Mouse (Mus musculus) bone marrow, adult 2 months (tissue): Measurements from ENCODE around the gene Rtn4rl1. TPM values are rescaled to one million over a fixed set of nuclear protein-coding genes. Genes with fewer than 3 reads are reported as not detected.

Experiments used
- H3K27ac ChIP-seq: fragments of 200-500 bp; 2 replicates; pipeline ENCODE4 v1.5.1; 2012; ENCODE audit warnings: low read depth, mild to moderate bottlenecking, control low read depth, inconsistent platforms, low read length; ENCODE audit not compliant: control insufficient read depth, poor library complexity, insufficient read depth
- H3K4me1 ChIP-seq: fragments of 200-500 bp; 2 replicates; pipeline ENCODE4 v1.6.1; 2011; ENCODE audit warnings: low read length; ENCODE audit not compliant: control insufficient read depth, insufficient read depth
- H3K4me3 ChIP-seq: fragments of 200-500 bp; replicated peaks from 2 replicates; pipeline ENCODE3; 2011; ENCODE audit warnings: mild to moderate bottlenecking, low read depth, low read length, control low read depth; ENCODE audit not compliant: control insufficient read depth
- CTCF ChIP-seq: fragments of 200-500 bp; IDR thresholded peaks from 2 replicates; pipeline ENCODE4 v1.5.1; 2011; ENCODE audit warnings: low read length, control low read depth; ENCODE audit not compliant: control insufficient read depth, insufficient read depth
- POLR2A ChIP-seq: fragments of 200-500 bp; IDR thresholded peaks from 2 replicates; pipeline ENCODE4 v1.6.1; 2011; ENCODE audit warnings: low read depth, mild to moderate bottlenecking, control low read depth, low read length, borderline replicate concordance; ENCODE audit not compliant: control insufficient read depth
- WGBS: fragments of 180-500 bp; shearing (Covaris S2); methylation state at CpG from one replicate; pipeline ENCODE4 v1.1.7; 2018; 5-methylcytosine and 5-hydroxymethylcytosine counted together
- polyA plus RNA-seq: library from polyadenylated mRNA; stranded (reverse); fragments of >200 nt; gene quantifications from 2 replicates; pipeline ENCODE4 v1.2.4, GENCODE M21; 2011; ENCODE audit warnings: low replicate concordance; ENCODE audit not compliant: missing spikeins, insufficient read depth, insufficient read length

Gene Rtn4rl1
- polyA plus RNA-seq, 1 experiment, result 0.85 TPM

DNA sequence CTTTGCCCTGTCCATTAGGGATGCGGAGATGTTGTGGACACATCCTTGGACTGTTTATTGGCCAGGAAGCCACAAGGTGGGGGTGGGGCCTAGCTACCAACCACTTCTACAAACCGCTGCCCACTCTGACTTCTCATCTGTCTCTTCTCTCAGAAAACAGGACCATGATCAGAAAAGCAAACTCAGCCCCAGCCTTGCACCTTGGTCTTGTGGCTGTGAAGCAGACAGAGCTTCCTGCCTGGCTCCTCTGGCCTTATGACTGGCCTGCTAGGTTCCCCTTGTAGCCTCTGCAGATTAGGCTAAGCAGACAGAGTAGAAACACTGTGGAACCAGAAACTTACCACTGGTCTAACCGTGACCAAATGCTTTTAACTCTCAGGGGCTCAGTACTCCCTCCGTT is 15.8 kb downstream of the Rtn4rl1 start:
- 25% methylated on average over 4 of the region's 4 CpGs for WGBS
- TF ChIP-seq POLR2A (no peak), CTCF (no peak)
- Histone ChIP-seq H3K27ac (no peak overlapping the region), H3K4me1 (no peaks in the 10 kb centered on the region; the same call in 1 of the 2 replicates), H3K4me3 (no peak overlapping the region)

DNA sequence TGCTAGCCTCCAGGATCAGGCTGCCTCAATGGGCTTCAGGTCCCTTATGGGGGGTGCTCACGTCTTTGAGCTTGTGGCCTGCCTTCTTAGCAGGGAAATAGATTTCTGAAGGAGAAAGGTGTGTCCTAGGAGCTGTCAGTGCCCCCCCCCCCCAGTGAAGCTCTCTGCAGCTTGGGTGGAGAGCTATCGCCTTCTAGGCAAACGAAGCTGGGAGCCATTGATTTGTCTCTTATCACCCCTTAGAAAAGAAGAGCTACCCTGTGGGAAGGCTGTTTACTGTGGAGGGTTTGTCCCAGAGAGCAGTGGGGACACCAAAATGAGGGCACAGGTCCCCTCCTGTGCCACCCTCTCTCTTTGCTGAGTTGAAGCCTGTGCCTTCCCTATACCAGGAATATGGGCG is 16.5 kb downstream of the Rtn4rl1 start:
- TF ChIP-seq POLR2A (no peak), CTCF (no peak)
- WGBS, result 69% methylated on average over 4 of the region's 4 CpGs
- Histone ChIP-seq H3K4me1 (no peaks in the 10 kb centered on the region; the same call in 1 of the 2 replicates), H3K27ac (no peak overlapping the region), H3K4me3 (no peak overlapping the region)

DNA sequence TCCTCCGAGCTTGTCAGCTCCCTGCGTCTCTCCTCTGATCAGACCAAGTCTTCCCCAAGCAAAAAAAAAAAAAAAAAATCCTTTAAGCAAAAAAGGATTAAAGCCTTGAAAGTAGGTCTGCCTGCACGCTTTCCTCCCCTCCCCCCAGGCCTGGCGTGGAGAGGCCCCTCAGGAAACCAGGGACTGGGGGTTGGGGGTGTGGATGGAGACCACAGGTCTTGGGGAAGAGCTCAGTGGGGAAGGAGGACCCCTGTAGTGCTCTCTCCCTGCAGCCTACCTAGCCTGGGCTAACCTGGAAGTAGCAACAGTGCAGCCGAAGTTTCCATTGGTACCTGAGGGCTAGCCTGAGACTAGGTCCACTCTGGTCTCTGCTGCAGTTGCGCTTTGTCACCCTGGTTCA is 17.2 kb downstream of the Rtn4rl1 start:
- Histone ChIP-seq H3K4me3 (no peak overlapping the region), H3K4me1 (no peaks in the 10 kb centered on the region; the same call in 1 of the 2 replicates), H3K27ac (no peak overlapping the region)
- TF ChIP-seq CTCF (no peak), POLR2A (no peak)
- 74% methylated on average over 6 of the region's 6 CpGs for WGBS

DNA sequence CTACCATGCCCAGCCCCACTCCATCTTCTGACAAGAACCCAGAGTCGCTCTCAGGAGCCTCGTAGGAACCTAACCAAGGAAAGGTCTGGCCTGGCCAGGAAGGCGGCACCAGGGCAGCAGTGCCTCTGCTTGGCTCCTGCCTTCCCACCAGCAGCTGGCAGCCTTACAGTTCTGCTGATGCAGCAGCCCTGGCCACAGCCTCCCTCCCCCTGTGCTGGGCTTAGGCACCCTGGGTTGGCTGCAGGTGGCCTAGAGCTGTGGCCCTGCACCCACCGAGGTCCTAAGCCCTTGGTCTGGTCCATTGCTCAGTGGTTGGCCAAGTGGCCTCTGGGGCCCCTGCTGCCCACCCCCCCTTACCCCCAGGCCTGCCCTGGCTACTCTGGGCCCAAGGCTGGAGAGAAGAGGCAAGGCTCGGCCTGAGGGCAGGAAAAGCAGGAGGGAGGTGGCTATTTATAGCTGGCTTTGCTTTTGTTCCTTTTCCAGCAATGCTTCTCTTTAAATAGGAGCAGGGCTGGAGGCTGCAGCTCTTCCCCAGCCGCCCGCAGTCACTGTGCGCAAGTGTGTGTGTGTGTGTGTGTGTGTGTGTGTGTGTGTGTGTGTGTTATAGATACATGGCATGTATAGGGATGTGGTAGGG is 18.6 kb downstream of the Rtn4rl1 start:
- TF ChIP-seq POLR2A (no peak), CTCF (no peak)
- no peaks in the 10 kb centered on the region for H3K4me1 ChIP-seq
- no peak overlapping the region for H3K4me3 ChIP-seq
- 49% methylated on average over 8 of the region's 8 CpGs for WGBS
- no peak overlapping the region for H3K27ac ChIP-seq

DNA sequence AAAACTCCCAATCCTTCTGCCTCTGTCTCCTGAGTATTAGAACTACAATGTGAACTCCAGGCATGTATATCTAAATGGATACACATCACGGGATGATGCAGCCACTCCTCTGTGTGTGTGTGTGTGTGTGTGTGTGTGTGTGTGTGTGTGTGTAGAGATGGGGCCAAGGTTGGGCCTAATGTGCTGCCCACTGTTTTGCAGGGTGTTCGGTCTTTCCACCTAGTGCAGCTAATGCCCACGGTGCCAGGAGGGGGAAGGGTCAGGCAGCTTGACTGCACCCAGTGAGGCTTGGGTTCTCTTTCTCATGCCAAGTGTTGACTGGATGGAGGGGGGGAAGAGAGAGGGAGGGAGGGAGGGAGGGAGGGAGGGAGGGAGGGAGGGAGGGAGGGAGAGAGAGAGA is 19.3 kb downstream of the Rtn4rl1 start:
- no peak for TF ChIP-seq POLR2A
- TF ChIP-seq CTCF, result no peak
- WGBS, result 72% methylated on average over 3 of the region's 3 CpGs
- H3K4me3 ChIP-seq, result no peak overlapping the region
- H3K27ac ChIP-seq, result no peak overlapping the region
- H3K4me1 ChIP-seq, result no peaks in the 10 kb centered on the region

DNA sequence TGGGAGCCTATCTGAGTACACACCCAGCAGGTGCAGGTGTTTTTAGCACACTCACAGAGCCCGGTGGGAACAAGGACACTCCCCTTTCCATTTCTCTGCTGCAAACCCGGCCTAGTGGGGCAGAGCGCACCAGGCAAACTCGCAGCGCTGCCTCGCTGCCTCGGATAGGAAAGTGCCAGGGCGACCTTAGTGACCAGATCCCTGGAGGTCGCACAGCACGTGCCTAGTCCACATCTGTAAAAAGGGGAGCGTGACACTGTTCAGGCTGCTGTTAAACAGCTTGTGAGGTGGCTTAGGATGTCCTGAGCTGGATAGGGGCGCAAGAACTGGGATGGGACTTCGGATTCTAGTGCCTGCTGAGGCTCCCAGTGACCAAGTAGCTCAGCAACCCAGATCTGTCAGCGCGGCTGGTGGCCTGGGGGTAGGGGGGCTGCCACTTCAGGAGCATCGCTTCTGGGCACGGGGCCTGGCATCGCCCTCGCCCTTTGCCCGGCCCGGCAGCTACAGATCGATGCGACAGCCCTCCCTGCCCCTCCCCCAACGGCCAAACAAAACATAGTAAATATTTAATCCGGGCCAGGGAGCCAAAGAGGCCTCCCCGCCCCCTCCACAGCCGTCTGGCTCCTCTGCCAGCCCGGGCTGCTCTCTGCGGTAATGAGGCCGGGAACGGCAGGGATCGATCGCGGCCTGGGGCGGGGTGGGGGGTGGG is 19.9 kb downstream of the Rtn4rl1 start:
- TF ChIP-seq CTCF (no peak), POLR2A (no peak)
- H3K4me1 ChIP-seq, result no peaks in the 10 kb centered on the region
- H3K27ac ChIP-seq, result no peak overlapping the region
- no peak overlapping the region for H3K4me3 ChIP-seq
- 44% methylated on average over 35 of the region's 35 CpGs for WGBS

DNA sequence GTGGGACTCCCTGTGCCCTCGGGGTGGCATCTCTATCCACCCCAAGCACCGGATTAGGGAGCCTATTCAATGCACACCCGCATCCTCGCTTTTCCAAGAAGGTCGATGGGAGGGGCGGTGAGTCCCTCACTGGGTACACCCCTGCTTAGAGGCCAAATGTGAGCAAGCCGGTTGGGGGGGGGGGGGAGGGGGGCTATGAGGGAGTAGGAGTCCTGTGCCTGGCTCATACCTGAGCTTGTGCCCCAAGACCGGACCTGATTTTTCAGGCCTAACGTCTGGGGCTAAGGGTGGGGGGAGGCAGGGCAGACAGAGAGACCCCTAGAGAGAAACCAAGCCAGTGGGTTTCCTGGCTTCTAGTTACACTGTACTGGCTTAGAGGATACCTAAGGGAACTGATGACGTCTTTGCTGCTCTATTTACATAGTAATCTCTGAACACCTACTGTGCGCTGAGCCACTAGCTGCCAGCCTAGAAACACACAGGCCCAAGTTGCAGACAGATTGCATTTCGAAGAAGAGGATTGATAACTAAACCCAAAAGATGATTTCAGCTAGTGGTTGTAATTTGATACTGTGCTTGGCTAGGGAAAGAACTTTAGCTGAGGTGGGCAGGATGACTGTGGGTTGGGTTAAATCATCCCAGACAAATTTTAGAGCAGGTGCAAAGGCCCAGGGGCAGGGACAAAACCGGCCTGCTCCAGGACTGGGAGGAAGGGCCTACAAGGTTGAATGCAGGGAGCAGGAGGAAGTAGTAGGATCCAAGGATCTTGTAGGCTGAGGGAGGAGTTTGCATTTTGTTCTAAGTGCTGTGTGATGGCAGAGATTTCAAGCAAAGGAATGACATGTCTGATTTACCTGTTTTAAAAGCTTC is 20.7 kb downstream of the Rtn4rl1 start:
- Histone ChIP-seq H3K4me1 (no peaks in the 10 kb centered on the region), H3K4me3 (no peak overlapping the region)

DNA sequence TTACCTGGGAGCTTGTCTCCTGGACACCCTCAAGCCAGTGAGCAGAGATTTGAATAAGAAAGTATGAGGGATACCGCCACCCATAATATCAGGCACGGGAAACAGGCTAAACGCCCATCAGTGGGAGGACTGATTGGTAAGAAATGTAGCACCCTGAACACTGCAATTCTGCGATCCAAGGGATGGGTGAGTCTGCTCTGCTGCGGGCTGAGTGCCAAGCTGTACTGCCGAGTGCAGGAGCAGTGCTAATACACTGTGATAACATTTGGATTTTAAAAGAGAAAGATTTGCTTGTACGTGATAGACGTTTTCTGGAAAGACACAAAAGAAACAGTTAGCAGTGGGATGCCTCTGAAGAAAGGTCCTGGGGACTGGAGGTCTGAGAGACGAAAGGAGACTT is 26.5 kb downstream of the Rtn4rl1 start:
- Histone ChIP-seq H3K4me3 (no peak overlapping the region), H3K4me1 (no peaks in the 10 kb centered on the region), H3K27ac (no peak overlapping the region)
- WGBS, result 66% methylated on average over 9 of the region's 9 CpGs
- TF ChIP-seq POLR2A (no peak), CTCF (no peak)

More for the DNA sequence above, 20.7 kb downstream of the Rtn4rl1 start:
- no peak overlapping the region for H3K27ac ChIP-seq
- WGBS, result 51% methylated on average over 13 of the region's 13 CpGs
- TF ChIP-seq CTCF (no peak), POLR2A (no peak)
